Mouse (Mus musculus) olfactory bulb, adult 2 months (tissue): ENCODE measurements around the gene Nphs2. TPM values are rescaled to one million over a fixed set of nuclear protein-coding genes. Genes with fewer than 3 reads are reported as not detected.

Experiments used
- H3K27ac ChIP-seq: fragments of 200-500 bp; 2 replicates; pipeline ENCODE4 v1.5.1; 2012; ENCODE audit warnings: low read depth, low read length; ENCODE audit not compliant: insufficient read depth
- H3K4me1 ChIP-seq: fragments of 200-500 bp; 2 replicates; pipeline ENCODE4 v1.6.1; 2012; ENCODE audit warnings: low read length; ENCODE audit not compliant: control insufficient read depth, insufficient read depth
- H3K4me3 ChIP-seq: fragments of 200-500 bp; 2 replicates; pipeline ENCODE4 v1.5.1; 2012; ENCODE audit warnings: mild to moderate bottlenecking, low read depth, low read length, moderate library complexity; ENCODE audit not compliant: insufficient read depth
- CTCF ChIP-seq: fragments of 200-500 bp; IDR thresholded peaks from 2 replicates; pipeline ENCODE4 v1.5.1; 2012; ENCODE audit warnings: low read depth, mild to moderate bottlenecking, low read length, moderate library complexity; ENCODE audit not compliant: insufficient read depth
- POLR2A ChIP-seq: fragments of 200-500 bp; IDR thresholded peaks from 2 replicates; pipeline ENCODE4 v1.6.1; 2012; ENCODE audit warnings: mild to moderate bottlenecking, low read depth, low read length, moderate library complexity; ENCODE audit not compliant: insufficient read depth
- WGBS: fragments of 180-500 bp; shearing (Covaris S2); methylation state at CpG from one replicate; pipeline ENCODE4 v1.1.7; 2018; 5-methylcytosine and 5-hydroxymethylcytosine counted together
- polyA plus RNA-seq: library from polyadenylated mRNA; stranded (reverse); fragments of >200 nt; gene quantifications from 2 replicates; pipeline ENCODE4 v1.2.4, GENCODE M21; 2012; ENCODE audit warnings: low replicate concordance; ENCODE audit not compliant: missing spikeins, insufficient read depth, insufficient read length

Nphs2 gene
- polyA plus RNA-seq, 1 experiment, result not detected

DNA sequence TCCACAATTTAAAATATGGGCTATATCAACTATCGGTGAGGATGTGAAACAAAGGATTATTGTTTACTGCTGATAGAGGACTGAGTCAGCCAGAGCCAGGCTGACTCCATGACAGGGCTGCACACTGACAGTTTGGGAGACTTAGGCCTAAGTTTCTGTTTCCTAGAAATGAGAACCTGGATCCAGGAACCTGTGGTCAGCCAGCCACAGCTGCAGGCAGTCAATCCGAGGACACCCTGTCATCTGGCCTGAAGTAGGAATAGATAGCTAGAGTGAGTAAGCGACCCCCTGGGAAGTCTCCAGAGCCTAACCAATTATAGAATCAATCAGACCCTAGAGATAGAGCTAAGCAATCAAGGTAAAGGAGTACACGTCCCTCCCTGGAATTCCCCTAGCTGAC, 33.9 kb downstream of the Nphs2 start:
- TF ChIP-seq CTCF (no peak), POLR2A (no peak)
- no peaks in the 10 kb centered on the region for H3K4me1 ChIP-seq
- H3K4me3 ChIP-seq, result no peak overlapping the region
- H3K27ac ChIP-seq, result no peak overlapping the region
- 74% methylated on average over 4 of the region's 4 CpGs for WGBS

DNA sequence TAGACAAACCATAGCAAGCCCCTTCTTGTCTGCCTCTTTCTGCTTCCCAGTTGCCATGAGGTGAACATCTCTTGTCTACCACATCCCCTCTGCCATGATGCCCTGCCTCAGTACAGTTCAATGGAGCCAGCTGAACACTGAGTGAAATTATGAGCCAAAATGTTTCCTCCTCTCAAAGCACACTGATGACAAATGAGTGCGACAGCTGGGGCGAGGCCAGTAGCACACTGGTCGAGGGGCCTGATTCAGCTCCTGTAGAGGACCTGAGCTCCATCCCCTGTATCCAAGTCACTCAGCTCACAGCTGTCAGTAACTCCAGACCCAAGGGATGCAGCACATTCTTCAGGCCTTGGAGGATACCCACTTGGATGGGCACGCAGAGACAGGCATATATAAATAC, 35.1 kb downstream of the Nphs2 start:
- H3K4me1 ChIP-seq, result no peaks in the 10 kb centered on the region
- TF ChIP-seq POLR2A (no peak), CTCF (no peak)
- WGBS, result 97% methylated on average over 4 of the region's 4 CpGs
- H3K27ac ChIP-seq, result no peak overlapping the region
- no peak overlapping the region for H3K4me3 ChIP-seq

- Histone ChIP-seq H3K27ac (no peak overlapping the region), H3K4me1 (no peaks in the 10 kb centered on the region), H3K4me3 (no peak overlapping the region)
- no peak for TF ChIP-seq CTCF
- TF ChIP-seq POLR2A, result no peak
- WGBS, result 83% methylated on average over 4 of the region's 4 CpGs
Observed at GRCm38 (mm10) chr1:156349031-156349430, 38.5 kb downstream of the Nphs2 start.

DNA sequence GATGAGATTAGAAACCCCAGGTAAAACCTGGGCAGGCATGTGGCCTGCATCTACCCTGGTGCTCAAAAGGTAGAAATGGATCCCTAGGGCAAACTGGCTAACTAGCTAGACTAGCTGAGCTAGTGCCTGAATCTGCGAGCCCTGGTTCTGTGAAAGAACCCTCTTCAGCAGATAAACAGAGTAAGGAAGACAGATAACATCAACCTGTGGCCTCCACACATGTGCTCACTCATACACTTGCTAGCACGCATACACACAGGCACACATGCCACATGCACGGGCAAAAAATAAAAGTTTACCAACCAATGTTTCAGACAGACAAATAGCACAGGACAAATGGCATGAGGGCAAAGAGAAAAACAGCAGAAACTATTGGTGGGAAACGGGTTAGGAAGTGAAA, 39.9 kb downstream of the Nphs2 start:
- TF ChIP-seq POLR2A (no peak), CTCF (no peak)
- WGBS, result 92% methylated on average over 4 of the region's 4 CpGs

DNA sequence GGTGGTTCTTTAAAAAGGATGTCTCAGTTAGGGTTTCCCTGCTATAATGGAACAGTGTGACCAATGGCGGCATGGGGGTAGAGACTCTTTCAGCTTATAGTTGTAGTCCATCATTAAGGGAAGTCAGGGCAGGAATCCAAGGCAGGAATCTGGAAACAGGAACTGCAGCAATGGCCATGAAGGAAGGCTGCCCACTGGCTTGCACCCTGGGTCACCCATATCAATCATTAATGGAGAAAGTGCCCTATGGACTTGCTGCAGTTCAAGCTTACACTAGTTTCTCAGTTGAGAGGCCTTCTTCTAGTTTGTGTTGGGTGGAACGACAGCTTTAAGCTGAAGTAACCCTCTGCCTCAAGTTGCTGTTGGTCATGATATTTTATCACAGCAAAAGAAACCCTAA, 41.9 kb downstream of the Nphs2 start:
- WGBS, result 90% methylated on average over 2 of the region's 2 CpGs
- no peak for TF ChIP-seq POLR2A
- TF ChIP-seq CTCF, result no peak
- H3K4me1 ChIP-seq, result no peaks in the 10 kb centered on the region
- H3K27ac ChIP-seq, result no peak overlapping the region
- no peak overlapping the region for H3K4me3 ChIP-seq

More for the DNA sequence above, 39.9 kb downstream of the Nphs2 start:
- Histone ChIP-seq H3K27ac (no peak overlapping the region), H3K4me1 (no peaks in the 10 kb centered on the region), H3K4me3 (no peak overlapping the region)

DNA sequence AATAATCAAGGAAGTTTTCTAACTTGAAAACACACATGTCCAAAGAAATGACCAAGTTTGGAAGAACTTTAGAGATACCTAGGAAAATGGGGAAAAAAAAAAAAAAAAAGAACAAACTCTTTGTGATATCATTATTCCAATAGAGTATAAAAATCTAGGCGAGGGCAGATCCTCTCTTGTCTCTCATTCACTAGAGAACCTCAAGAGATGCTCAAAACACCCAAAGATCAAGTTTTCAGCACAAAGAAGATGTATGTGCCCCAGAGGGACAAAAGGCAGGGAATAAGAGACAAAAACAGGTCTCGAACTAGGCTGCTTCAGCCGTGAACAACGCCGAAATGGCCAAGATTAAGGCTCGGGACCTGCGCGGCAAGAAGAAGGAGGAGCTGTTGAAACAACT, 55.2 kb downstream of the Nphs2 start, which contains the start of gene Gm2000:
TSS of gene Gm2000 (plus strand) at position 301 of the 400 bp plus-strand sequence.
- WGBS, result 90% methylated on average over 8 of the region's 8 CpGs
- Histone ChIP-seq H3K4me1 (no peaks in the 10 kb centered on the region), H3K4me3 (no peak within 1 kb of the TSS), H3K27ac (no peak within 1 kb of the TSS)
- TF ChIP-seq CTCF (no peak), POLR2A (no peak)

Other genes starting within 250 kb of the Nphs2 start
- not detected in 2 replicates for gene Fam163a, start 105.7 kb upstream of the Nphs2 start, polyA plus RNA-seq
- gene Tdrd5, start 7.1 kb upstream of the Nphs2 start, polyA plus RNA-seq, result not detected in 2 replicates
- not detected in 2 replicates for gene Gm2000, start 55.3 kb downstream of the Nphs2 start, polyA plus RNA-seq
- gene Axdnd1, start 110.4 kb downstream of the Nphs2 start, polyA plus RNA-seq, result not detected in 2 replicates
- gene Soat1, start 163.6 kb downstream of the Nphs2 start, polyA plus RNA-seq, result 319 TPM in 1 of 2 replicates, not detected in the other
- gene Gm10031, start 213.3 kb downstream of the Nphs2 start, polyA plus RNA-seq, result not detected in 2 replicates
- 116 TPM in 1 of 2 replicates, not detected in the other for gene Abl2, start 248.1 kb downstream of the Nphs2 start, polyA plus RNA-seq